Mouse (Mus musculus) ovary, adult 18-20 months (tissue): ENCODE data around the gene Kcnj12.

Source experiments
- DNase-seq: peaks from one replicate; pipeline ENCODE4 v3.0.0; 2022; ENCODE audit warnings: low spot score, mixed read lengths

Gene Kcnj12

GRCm38 (mm10) chr11:61110113-61110512, 87.7 kb downstream of the Kcnj12 start:
- no peak for DNase-seq

- DNase-seq: no peak
Measured at GRCm38 (mm10) chr11:61110928-61111327, 88.6 kb downstream of the Kcnj12 start.

- no peak for DNase-seq
Measured at GRCm38 (mm10) chr11:61111472-61111871, 89.1 kb downstream of the Kcnj12 start.

GRCm38 (mm10) chr11:61112323-61112995, 90.1 kb downstream of the Kcnj12 start:
- no peak for DNase-seq

GRCm38 (mm10) chr11:61116226-61116625, 93.9 kb downstream of the Kcnj12 start:
- DNase-seq: no peak

GRCm38 (mm10) chr11:61119996-61120583, 97.7 kb downstream of the Kcnj12 start:
- no peak for DNase-seq
